Mouse (Mus musculus) forebrain, embryonic 10.5 days (tissue): Measurements from ENCODE around the gene Usp35. TPM values are rescaled to one million over a fixed set of nuclear protein-coding genes. Genes with fewer than 3 reads are reported as not detected.

ENCODE experiments used
- DNase-seq: peaks from one replicate; pipeline ENCODE4 v3.0.0-alpha.2; 2017; ENCODE audit warnings: low spot score; ENCODE audit errors: extremely low spot score
- H3K27ac ChIP-seq: fragments of 300-500 bp; sonication (generic); 2 replicates; pipeline ENCODE4 v1.5.1; 2016; ENCODE audit warnings: mild to moderate bottlenecking
- H3K27me3 ChIP-seq: fragments of 300-500 bp; sonication (generic); 2 replicates; pipeline ENCODE4 v1.6.1; 2016; ENCODE audit warnings: mild to moderate bottlenecking; ENCODE audit not compliant: poor library complexity, severe bottlenecking
- H3K36me3 ChIP-seq: fragments of 300-500 bp; sonication (generic); replicated peaks from 2 replicates; pipeline ENCODE4 v1.6.1; 2016; ENCODE audit warnings: mild to moderate bottlenecking, moderate library complexity
- H3K4me1 ChIP-seq: fragments of 300-500 bp; sonication (generic); 2 replicates; pipeline ENCODE4 v1.6.1; 2016
- H3K4me3 ChIP-seq: fragments of 300-500 bp; sonication (generic); 2 replicates; pipeline ENCODE4 v1.5.1; 2016; ENCODE audit warnings: mild to moderate bottlenecking, moderate library complexity
- H3K9me3 ChIP-seq: fragments of 300-500 bp; sonication (generic); 2 replicates; pipeline ENCODE4 v1.6.1; 2016; ENCODE audit warnings: mild to moderate bottlenecking, moderate library complexity
- WGBS: fragments of 180-500 bp; shearing (Covaris S2); methylation state at CpG from one replicate; pipeline ENCODE4 v1.1.7; 2016; 5-methylcytosine and 5-hydroxymethylcytosine counted together
- polyA plus RNA-seq: library from polyadenylated mRNA; unstranded; fragments of >200 nt; fragmentation: Nextera tagmentation; extraction: Ambion mirVana; gene quantifications from 2 replicates; pipeline ENCODE4 v1.2.1, GENCODE M21; 2016

The Usp35 gene
- polyA plus RNA-seq, 1 experiment from 2014 or later, result 0.83 TPM

DNA sequence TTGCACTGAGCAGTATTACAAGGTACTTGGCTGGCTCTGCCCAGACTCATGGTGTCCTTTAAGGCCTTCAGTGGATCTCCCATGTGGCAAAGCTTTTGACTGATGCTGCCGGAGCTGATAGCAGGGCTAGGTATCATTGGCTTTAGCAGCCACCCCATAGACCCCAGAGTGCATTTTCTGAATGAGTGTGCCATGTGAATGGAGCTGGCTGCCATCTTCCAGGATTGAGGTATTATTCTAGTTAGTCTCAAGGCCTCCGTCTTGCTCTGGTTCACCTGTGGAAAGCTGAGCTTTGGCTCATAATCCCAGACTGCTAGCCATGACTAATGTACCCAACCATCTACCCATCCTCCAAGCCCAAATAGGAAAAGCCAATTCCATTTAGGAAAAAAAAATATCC lies 25.0 kb downstream of the Usp35 start:
- DNase-seq, result no peak
- Histone ChIP-seq H3K4me1 (no peaks in the 10 kb centered on the region), H3K36me3 (peaks cover 54% of the 10 kb centered on the region), H3K27me3 (no peaks in the 10 kb centered on the region), H3K27ac (no peak overlapping the region), H3K4me3 (no peak overlapping the region), H3K9me3 (no peaks in the 10 kb centered on the region)
- 95% methylated on average over 2 of the region's 2 CpGs for WGBS

DNA sequence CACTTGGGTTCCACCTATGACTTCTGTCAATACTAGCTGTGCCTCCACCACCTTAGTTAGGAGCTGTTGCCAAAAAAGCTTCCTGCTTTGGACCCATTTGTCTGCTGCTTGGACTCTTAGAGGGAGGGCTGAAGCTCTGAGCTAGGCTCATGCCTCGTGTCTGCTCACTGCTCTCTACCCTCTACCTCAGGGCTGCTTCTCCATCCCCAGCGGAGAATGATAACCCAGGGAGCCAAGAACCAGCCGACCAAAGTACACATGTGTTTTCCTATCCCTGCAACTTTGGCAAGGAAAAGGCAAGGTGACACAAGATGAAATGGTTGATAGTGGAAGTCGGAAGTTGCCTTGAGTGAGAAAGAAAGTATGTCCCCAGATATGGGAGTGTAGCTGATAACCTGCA lies 26.6 kb downstream of the Usp35 start:
- 83% methylated on average over 4 of the region's 4 CpGs for WGBS
- Histone ChIP-seq H3K9me3 (no peaks in the 10 kb centered on the region), H3K27me3 (no peaks in the 10 kb centered on the region), H3K4me1 (no peaks in the 10 kb centered on the region), H3K4me3 (no peak overlapping the region), H3K36me3 (peaks cover 39% of the 10 kb centered on the region), H3K27ac (no peak overlapping the region)
- DNase-seq, result peak; percentile 9

DNA sequence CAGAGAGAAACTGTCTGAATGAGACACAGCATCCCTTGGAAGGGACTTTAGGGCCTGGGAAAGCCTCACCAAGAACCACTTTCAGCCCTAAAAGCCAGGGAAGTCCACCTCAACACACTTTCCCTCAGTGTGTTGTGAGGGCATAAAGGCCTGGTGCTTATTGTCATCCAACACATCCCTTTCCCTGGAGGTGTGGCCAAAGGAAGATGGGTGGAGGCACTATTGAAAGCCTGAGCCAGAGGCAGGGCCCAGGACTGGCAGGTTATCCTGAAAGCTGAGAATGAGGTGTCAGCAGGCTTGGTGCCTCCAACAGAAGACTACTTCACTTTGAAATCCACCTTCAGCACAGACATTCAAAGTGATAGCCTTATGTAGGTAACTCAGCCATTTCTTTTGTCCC lies 27.3 kb downstream of the Usp35 start:
- H3K4me3 ChIP-seq, result no peak overlapping the region
- no peak overlapping the region for H3K27ac ChIP-seq
- H3K27me3 ChIP-seq, result no peaks in the 10 kb centered on the region
- peak; percentile 12 for DNase-seq
- no peaks in the 10 kb centered on the region for H3K4me1 ChIP-seq
- H3K9me3 ChIP-seq, result no peaks in the 10 kb centered on the region
- peaks cover 33% of the 10 kb centered on the region for H3K36me3 ChIP-seq

DNA sequence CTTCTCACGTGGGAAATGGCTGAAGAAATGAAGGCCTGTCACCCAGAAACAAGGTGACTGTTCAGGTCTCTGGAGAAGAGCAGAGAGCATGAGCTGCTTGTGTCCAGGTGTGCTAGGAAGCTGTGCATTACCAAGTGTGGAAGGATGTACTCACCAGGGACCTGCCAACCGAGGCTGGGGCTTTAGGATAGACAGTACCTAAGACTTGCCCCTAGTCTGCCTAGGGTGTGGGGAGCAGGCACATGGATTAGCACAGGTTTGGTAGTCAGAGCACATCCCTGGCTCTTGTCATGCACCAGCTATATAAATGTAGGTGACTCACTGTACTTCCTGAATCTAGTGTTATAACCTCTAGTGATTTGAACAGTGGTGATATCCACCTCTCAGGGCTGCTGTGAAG lies 28.2 kb downstream of the Usp35 start:
- DNase-seq, result peak; percentile 7
- Histone ChIP-seq H3K9me3 (no peaks in the 10 kb centered on the region), H3K36me3 (peaks cover 24% of the 10 kb centered on the region), H3K27me3 (no peaks in the 10 kb centered on the region), H3K4me1 (no peaks in the 10 kb centered on the region), H3K4me3 (no peak overlapping the region), H3K27ac (no peak overlapping the region)
- 82% methylated on average over 2 of the region's 2 CpGs for WGBS

DNA sequence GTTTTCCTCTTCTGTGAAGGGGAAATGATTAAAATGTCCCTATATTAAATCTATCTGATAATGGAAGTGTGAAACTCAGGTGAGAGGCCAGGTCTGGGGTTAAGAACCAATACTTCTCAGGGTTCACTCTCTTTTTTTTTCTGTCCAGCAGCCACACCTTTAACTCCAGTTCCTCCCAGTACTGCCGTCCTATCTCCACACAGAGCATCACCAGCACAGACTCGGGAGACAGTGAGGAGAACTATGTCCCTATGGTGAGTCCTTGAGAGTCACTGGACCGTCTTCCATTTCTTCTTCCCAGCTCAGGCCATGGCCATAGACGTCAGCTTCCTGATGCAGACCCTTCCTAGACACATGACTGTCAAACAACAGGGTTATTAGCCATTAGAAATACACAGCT lies 28.9 kb downstream of the Usp35 start:
- WGBS, result 85% methylated on average over 4 of the region's 4 CpGs
- H3K4me3 ChIP-seq, result no peak overlapping the region
- DNase-seq, result no peak
- H3K27ac ChIP-seq, result no peak overlapping the region
- H3K27me3 ChIP-seq, result no peaks in the 10 kb centered on the region
- no peaks in the 10 kb centered on the region for H3K9me3 ChIP-seq
- no peaks in the 10 kb centered on the region for H3K4me1 ChIP-seq
- H3K36me3 ChIP-seq, result peaks cover 19% of the 10 kb centered on the region

DNA sequence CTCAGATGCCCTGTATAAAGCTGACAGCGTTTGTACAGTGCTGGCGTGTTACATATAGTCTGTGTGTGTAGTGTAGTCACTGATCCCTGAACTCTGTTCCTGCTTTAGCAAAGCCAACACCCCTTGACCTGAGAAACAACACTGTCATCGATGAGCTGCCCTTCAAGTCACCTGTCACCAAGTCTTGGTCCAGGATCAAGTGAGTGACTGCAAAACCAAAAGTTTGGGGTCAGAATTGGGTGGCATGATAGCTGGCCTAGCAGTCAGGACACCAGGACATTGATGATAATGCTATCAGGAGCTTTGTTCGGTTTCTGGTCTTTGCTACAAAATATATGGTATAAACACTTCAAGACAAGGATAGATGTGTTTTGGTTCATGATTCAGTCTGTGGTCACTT lies 29.6 kb downstream of the Usp35 start:
- 92% methylated on average over 4 of the region's 4 CpGs for WGBS
- Histone ChIP-seq H3K9me3 (no peaks in the 10 kb centered on the region), H3K36me3 (peaks cover 17% of the 10 kb centered on the region), H3K4me1 (no peaks in the 10 kb centered on the region), H3K27me3 (no peaks in the 10 kb centered on the region), H3K27ac (no peak overlapping the region), H3K4me3 (no peak overlapping the region)
- peak; percentile 9 for DNase-seq

DNA sequence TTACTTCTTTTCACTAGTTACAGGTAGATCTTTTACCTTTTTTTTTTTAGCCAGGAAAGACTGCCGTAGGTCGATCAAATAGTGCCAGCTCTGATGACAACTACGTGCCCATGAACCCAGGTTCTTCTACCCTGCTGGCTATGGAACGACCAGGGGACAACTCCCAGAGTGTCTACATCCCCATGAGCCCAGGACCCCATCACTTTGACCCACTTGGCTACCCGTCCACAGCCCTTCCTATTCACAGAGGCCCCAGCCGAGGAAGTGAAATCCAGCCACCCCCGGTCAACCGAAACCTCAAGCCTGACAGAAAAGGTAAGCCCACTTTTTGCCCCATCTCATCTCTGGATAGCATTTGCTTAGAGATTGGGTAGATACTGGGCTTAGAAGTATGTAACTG lies 30.5 kb downstream of the Usp35 start:
- H3K27ac ChIP-seq, result no peak overlapping the region
- no peaks in the 10 kb centered on the region for H3K4me1 ChIP-seq
- H3K27me3 ChIP-seq, result no peaks in the 10 kb centered on the region
- DNase-seq, result peak; percentile 3
- peaks cover 17% of the 10 kb centered on the region for H3K36me3 ChIP-seq
- H3K4me3 ChIP-seq, result no peak overlapping the region
- no peaks in the 10 kb centered on the region for H3K9me3 ChIP-seq
- WGBS, result 86% methylated on average over 8 of the region's 8 CpGs

DNA sequence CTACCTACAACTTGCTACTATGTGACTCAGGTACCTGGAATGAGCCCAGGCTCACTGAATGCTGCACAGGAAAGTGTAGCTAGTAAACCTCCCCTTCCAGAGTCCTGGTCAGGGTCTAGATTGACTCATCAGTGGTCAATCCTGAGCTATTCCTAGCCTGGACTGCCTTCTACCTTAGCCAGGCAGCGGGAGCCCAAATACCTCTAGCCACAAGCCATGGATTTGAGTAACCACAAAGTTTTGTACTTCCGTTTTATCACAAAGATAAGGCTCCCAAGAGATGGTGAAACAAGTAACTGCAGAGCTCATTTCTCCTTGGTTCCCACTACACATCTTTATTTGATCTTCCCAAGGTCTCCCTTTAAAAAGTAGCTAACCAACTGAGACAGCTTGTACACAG lies 30.9 kb downstream of the Usp35 start:
- no peaks in the 10 kb centered on the region for H3K4me1 ChIP-seq
- WGBS, result 91% methylated on average over 2 of the region's 2 CpGs
- H3K36me3 ChIP-seq, result peaks cover 17% of the 10 kb centered on the region
- no peak overlapping the region for H3K4me3 ChIP-seq
- no peaks in the 10 kb centered on the region for H3K27me3 ChIP-seq
- H3K9me3 ChIP-seq, result no peaks in the 10 kb centered on the region
- H3K27ac ChIP-seq, result no peak overlapping the region
- peak; percentile 2 for DNase-seq

DNA sequence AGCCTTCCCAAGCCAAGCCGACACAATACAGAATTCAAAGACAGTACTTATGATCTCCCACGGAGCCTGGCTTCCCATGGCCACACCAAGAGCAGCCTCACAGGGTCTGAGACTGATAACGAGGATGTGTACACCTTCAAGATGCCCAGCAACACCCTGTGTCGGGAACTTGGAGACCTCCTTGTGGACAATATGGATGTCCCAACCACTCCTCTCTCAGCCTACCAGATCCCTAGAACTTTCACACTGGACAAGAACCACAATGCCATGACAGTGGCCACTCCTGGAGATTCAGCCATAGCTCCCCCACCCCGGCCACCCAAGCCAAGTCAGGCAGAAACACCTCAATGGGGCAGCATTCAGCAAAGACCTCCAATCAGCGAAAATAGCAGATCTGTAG lies 32.9 kb downstream of the Usp35 start:
- no peak overlapping the region for H3K27ac ChIP-seq
- WGBS, result 84% methylated on average over 6 of the region's 6 CpGs
- DNase-seq, result no peak

DNA sequence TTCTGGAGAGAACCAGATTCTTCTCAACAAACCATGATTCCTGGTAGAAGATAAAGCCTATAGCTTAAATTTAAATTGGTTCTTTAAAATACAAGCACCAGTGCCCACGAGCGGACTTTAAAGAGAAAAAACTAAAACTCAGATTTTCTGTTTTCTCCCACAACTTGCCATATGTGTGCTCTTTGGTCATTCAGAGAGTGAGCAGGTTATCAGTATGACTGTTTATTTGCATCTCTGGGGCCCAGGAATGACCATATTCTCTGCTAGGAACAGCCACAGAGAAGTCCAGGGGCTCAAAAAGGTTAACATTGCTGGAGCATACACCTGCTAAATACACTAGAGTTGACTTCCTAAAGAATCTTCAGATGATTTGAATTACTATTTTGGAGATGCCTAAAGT lies 33.5 kb downstream of the Usp35 start:
- H3K4me1 ChIP-seq, result no peaks in the 10 kb centered on the region
- H3K27me3 ChIP-seq, result no peaks in the 10 kb centered on the region
- DNase-seq, result no peak
- WGBS, result 88% methylated on average over 2 of the region's 2 CpGs
- no peaks in the 10 kb centered on the region; the same call in 1 of the 2 replicates for H3K36me3 ChIP-seq
- H3K9me3 ChIP-seq, result no peaks in the 10 kb centered on the region
- no peak overlapping the region for H3K27ac ChIP-seq
- no peak overlapping the region for H3K4me3 ChIP-seq

More for the DNA sequence above, 32.9 kb downstream of the Usp35 start:
- Histone ChIP-seq H3K9me3 (no peaks in the 10 kb centered on the region), H3K4me1 (no peaks in the 10 kb centered on the region), H3K36me3 (peaks cover 6% of the 10 kb centered on the region), H3K27me3 (no peaks in the 10 kb centered on the region), H3K4me3 (no peak overlapping the region)

DNA sequence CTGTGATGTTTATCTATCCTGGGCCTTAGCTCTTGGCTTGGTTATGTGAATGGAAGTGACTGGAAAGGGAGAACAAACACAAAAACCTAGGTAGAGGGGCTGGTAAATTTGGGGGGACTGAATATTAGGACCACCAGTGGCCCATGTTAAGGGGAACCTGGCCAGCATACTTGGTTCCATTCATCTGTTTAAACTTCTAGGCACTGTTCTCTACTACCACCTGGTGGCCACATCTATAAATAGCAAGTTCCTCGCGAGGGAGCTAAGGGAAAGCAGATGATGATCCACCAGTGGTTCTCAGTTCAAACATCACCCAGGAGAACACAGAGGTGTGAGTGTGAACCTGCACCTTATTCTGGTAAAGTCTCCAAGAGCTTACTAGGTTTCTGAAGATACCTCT lies 34.4 kb downstream of the Usp35 start:
- Histone ChIP-seq H3K27ac (no peak overlapping the region), H3K4me3 (no peak overlapping the region), H3K9me3 (no peaks in the 10 kb centered on the region), H3K4me1 (no peaks in the 10 kb centered on the region), H3K36me3 (no peaks in the 10 kb centered on the region), H3K27me3 (no peaks in the 10 kb centered on the region)
- DNase-seq, result peak; percentile 30
- WGBS, result 2% methylated on average over 2 of the region's 2 CpGs

DNA sequence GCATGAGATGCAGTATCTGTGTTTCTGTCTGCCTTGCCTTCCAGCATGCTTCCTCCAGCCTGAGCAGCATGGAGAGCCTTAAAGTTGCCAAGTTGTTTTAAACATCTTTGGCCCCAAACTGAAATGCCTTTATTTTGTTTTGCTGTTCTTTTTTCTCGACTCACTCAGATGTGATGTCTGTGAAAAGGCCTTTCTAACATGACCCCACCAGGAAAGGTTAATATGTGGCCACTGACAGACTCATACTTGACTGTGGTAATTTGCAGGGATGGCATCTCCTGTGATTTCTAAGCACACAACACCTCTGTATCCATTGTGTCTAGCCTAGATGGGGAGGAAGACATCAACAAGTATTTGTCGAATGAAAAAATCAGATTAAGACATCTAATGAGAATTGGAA lies 34.8 kb downstream of the Usp35 start:
- Histone ChIP-seq H3K36me3 (no peaks in the 10 kb centered on the region), H3K4me1 (no peaks in the 10 kb centered on the region), H3K27ac (no peak overlapping the region), H3K9me3 (no peaks in the 10 kb centered on the region), H3K27me3 (no peaks in the 10 kb centered on the region), H3K4me3 (no peak overlapping the region)
- 65% methylated on average over 2 of the region's 2 CpGs for WGBS
- peak; percentile 4 for DNase-seq

DNA sequence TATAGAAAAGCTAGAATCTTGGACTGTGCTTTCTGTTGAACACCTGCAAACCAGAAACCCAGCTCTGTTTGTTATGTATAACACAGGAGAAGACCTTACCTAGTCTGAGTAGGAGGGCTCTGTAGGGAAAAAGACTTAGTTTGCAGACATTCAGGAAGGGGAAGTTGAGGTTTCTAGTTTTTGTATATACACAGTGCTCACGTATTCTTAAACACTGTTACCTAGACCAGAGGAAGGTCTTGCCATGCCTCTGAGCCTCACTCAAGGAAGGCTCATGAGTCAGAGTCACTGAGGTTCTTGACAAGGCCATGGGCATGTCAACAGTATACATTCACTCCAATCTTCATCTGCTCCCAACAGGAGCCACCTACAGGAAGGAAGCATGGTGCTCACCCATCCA lies 60.8 kb downstream of the Usp35 start:
- no peak for DNase-seq
- WGBS, result 97% methylated on average over 1 of the region's 1 CpGs
- H3K36me3 ChIP-seq, result 0 out of 2 replicates have a peak, but pooled peaks cover 4% of the 10 kb centered on the region

DNA sequence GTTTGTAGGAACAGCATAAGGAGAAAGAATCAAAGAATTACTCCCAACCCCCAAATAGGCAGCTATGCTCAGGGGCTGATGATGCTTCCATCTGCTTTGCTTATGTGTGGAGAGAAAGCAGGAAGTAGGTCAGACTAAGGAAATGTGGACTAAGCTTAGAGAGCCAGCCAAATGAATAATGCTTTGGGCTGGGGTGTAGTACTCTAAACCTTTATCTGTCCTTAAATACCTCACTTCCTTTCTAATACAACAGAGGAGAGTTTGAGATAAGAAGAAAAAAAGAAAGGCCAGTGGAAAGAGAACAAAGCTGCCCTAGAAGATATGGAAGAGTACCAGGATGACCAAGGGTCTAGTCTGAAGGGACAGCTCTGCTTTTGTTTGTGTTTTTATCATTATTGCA lies 61.5 kb downstream of the Usp35 start:
- H3K9me3 ChIP-seq, result no peaks in the 10 kb centered on the region
- DNase-seq, result no peak
- no peak overlapping the region for H3K4me3 ChIP-seq
- 0 out of 2 replicates have a peak, but pooled peaks cover 4% of the 10 kb centered on the region for H3K36me3 ChIP-seq
- H3K4me1 ChIP-seq, result no peaks in the 10 kb centered on the region
- H3K27ac ChIP-seq, result no peak overlapping the region
- no peaks in the 10 kb centered on the region for H3K27me3 ChIP-seq

More for the DNA sequence above, 60.8 kb downstream of the Usp35 start:
- H3K4me3 ChIP-seq, result no peak overlapping the region
- H3K4me1 ChIP-seq, result no peaks in the 10 kb centered on the region
- no peaks in the 10 kb centered on the region for H3K9me3 ChIP-seq
- H3K27me3 ChIP-seq, result no peaks in the 10 kb centered on the region
- H3K27ac ChIP-seq, result no peak overlapping the region
